ENCODE assay signal across 8 mouse cellular contexts in genomic region chr6:113076686-113077516, GRCm38 (mm10). TPM values are rescaled to one million over a fixed set of nuclear protein-coding genes. Genes with fewer than 3 reads are reported as not detected.
DNase-seq lines count a peak whose midpoint lies in the region; ATAC-seq lines count a peak whose summit lies in the region.

Setd5 (plus strand) TSS chr6:113077365.

- no peaks in the 10 kb centered on the region for H3K27me3 ChIP-seq in hindbrain, embryonic 16.5 days (replicated peaks; ENCODE audit: control insufficient read depth, insufficient read depth, low read length)

- peak within 1 kb of the TSS; percentile 90 for H3K4me2 ChIP-seq in hindbrain, embryonic 16.5 days (ENCODE audit: low read length)

- ATAC-seq in hindbrain, embryonic 16.5 days = peak; percentile 95

- DNase-seq in WW6 (ENCODE audit: low read depth, low spot score) = peak; percentile 95
- peak; percentile 97 to 99 for DNase-seq in cerebellum, postnatal 4 days (ENCODE audit: low spot score in 2 of 2)
- DNase-seq in gastrocnemius, adult 18-20 months (ENCODE audit: low spot score) = peak; percentile 98
- DNase-seq in left cerebral cortex, adult 18-20 months (ENCODE audit: low spot score in 2 of 2) = peak; percentile 96 to 98
- DNase-seq in right cerebral cortex, adult 18-20 months = peak; percentile 97
- DNase-seq in urinary bladder, postnatal 10 days (ENCODE audit: low spot score) = peak; percentile 96

- H3K4me1 ChIP-seq in hindbrain, embryonic 16.5 days (ENCODE audit: control insufficient read depth, insufficient read depth, low read depth, low read length) = peaks cover 28% of the 10 kb centered on the region

- H3K9me3 ChIP-seq in hindbrain, embryonic 16.5 days (ENCODE audit: control insufficient read depth, low read length) = no peaks in the 10 kb centered on the region

- H3K9ac ChIP-seq in hindbrain, embryonic 16.5 days (ENCODE audit: low read depth, low read length) = peak within 1 kb of the TSS; percentile 99

- peaks cover 83% of the 10 kb centered on the region for H3K79me2 ChIP-seq in macrophage (ENCODE audit: inconsistent target)

- H3K27ac ChIP-seq in hindbrain, embryonic 16.5 days (ENCODE audit: low read depth, low read length) = peak within 1 kb of the TSS; percentile 100
- H3K27ac ChIP-seq in macrophage = peak within 1 kb of the TSS; percentile 96

- WGBS in hindbrain, embryonic 16.5 days = under 1% methylated on average over 71 of the region's 91 CpGs
- WGBS in macrophage (ENCODE audit: missing documents) = under 1% methylated on average over 62 of the region's 91 CpGs

- H3K36me3 ChIP-seq in hindbrain, embryonic 16.5 days (ENCODE audit: control insufficient read depth, insufficient read depth, low read length) = no peaks in the 10 kb centered on the region
- H3K36me3 ChIP-seq in macrophage (ENCODE audit: inconsistent target) = no peaks in the 10 kb centered on the region

- H3K4me3 ChIP-seq in hindbrain, embryonic 16.5 days (ENCODE audit: low read length) = peak within 1 kb of the TSS; percentile 89
- peak within 1 kb of the TSS; percentile 82 for H3K4me3 ChIP-seq in macrophage (ENCODE audit: inconsistent target)

RNA-seq across cellular contexts. Expression of gene Setd5, which starts in this region (rescaled TPM):
- 10 to 100 TPM; 22.0 to 23.4 TPM for total RNA-seq in gastrocnemius, adult 18-20 months (2021)
- 45.4 and 48.3 TPM in 2 replicates for polyA plus RNA-seq in hindbrain, embryonic 16.5 days (2015; fragmentation: Nextera tagmentation; extraction: Ambion mirVana)
- 100 to 1,000 TPM in 1 of 2 experiments, 10 to 100 TPM in 1; 97.1 to 102 TPM for total RNA-seq in left cerebral cortex, adult 18-20 months (2021)
- 100 to 1,000 TPM; 348 to 591 (median 473) TPM for total RNA-seq in macrophage (2018; cell fraction: chromatin; rRNA removed)
- total RNA-seq in macrophage (2018; cell fraction: cytosol; rRNA removed) = 10 to 100 TPM; 36.6 to 74.0 (median 48.2) TPM
- 100 to 1,000 TPM; 204 to 350 (median 274) TPM for total RNA-seq in macrophage (2018; cell fraction: nucleus; rRNA removed)
- polyA plus RNA-seq in macrophage (2018) = 27.9 to 33.4 TPM (median 30.4 TPM) in 3 replicates

Comparison
In these comparisons a context has a peak if more than half of its experiments do, and no peak if none do; other contexts are left out.
1. Peak in every context shown above with its lines: DNase-seq, ATAC-seq, H3K4me3 ChIP-seq and H3K27ac ChIP-seq.
2. RNA of gene Setd5 (total RNA-seq): 97.1 to 102 TPM in left cerebral cortex, adult 18-20 months; 22.0 to 23.4 TPM in gastrocnemius, adult 18-20 months; every median in the first group is over 4 times any median in the second.